9 mouse cellular contexts compared by ENCODE assay signal in the genomic region with DNA sequence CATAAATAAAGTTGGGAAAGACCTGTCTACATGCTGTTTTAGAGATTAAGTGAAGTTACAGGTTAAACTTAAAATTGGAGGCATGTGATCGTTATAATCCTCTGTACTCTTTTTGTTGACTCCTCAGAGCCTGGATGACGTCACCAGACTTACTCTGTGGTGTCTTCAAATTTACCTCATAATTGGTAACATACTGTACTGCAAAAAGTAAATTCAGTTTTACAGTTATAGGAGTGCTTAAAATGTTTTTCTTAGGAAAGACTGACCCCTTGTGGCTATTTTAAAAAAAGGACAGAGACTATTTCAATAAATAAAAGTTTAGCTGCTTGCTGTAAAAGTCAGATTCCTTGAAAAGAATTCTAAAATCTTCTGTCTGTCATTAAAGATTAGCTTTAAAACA. TPM values are rescaled to one million over a fixed set of nuclear protein-coding genes. Genes with fewer than 3 reads are reported as not detected.
DNase-seq lines count a peak whose midpoint lies in the region; ATAC-seq and TF ChIP-seq lines count a peak whose summit lies in the region.
"Had no signal": no experiment of that assay in that cellular context is flagged by ENCODE, and none has a peak within 500 bp of the region (broad histone marks: within the 10 kb centered on the region; RNA-seq: fewer than 3 reads in every experiment).

No protein-coding gene starts in this region.

- 0 out of 2 replicates have a peak, but pooled peaks cover 7% of the 10 kb centered on the region for H3K36me3 ChIP-seq in midbrain, embryonic 14.5 days (ENCODE audit: control insufficient read depth, insufficient read depth, low read length)
- no peaks in the 10 kb centered on the region for H3K36me3 ChIP-seq in midbrain, embryonic 15.5 days (replicated peaks)
- H3K36me3 ChIP-seq in stomach, postnatal 0 days (ENCODE audit: control insufficient read depth, insufficient read depth, low read length): no peaks in the 10 kb centered on the region
- H3K36me3 ChIP-seq in kidney, embryonic 15.5 days: peaks cover 9% of the 10 kb centered on the region; the same call in 1 of the 2 replicates
- H3K36me3 ChIP-seq: neural tube, embryonic 12.5 days had no signal

- ATAC-seq in midbrain, embryonic 14.5 days (ENCODE audit: low FRiP score, low TSS enrichment): no peak
- ATAC-seq in midbrain, embryonic 15.5 days (replicated peaks): no peak
- ATAC-seq in common myeloid progenitor, adult 5-6 weeks (replicated peaks; ENCODE audit: low read depth, poor library complexity, severe bottlenecking): peak; percentile 52; the same call in 1 of the 2 replicates
- no peak for ATAC-seq in stomach, postnatal 0 days (ENCODE audit: low FRiP score, low TSS enrichment)
- ATAC-seq in kidney, embryonic 15.5 days (replicated peaks; ENCODE audit: low FRiP score): no peak

- H3K4me1 ChIP-seq in midbrain, embryonic 14.5 days (ENCODE audit: control insufficient read depth, insufficient read depth, low read length): no peaks in the 10 kb centered on the region
- no peaks in the 10 kb centered on the region for H3K4me1 ChIP-seq in midbrain, embryonic 15.5 days
- H3K4me1 ChIP-seq in stomach, postnatal 0 days (replicated peaks; ENCODE audit: control insufficient read depth, insufficient read depth): no peaks in the 10 kb centered on the region
- H3K4me1 ChIP-seq in kidney, embryonic 15.5 days: peaks cover 2% of the 10 kb centered on the region
- H3K4me1 ChIP-seq: neural tube, embryonic 12.5 days had no signal

- no peak for TF ChIP-seq EP300 in stomach, postnatal 0 days (optimal IDR thresholded peaks at IDR 0.05)

- H3K4me3 ChIP-seq in gastrocnemius, adult 2 months: no peak overlapping the region
- H3K4me3 ChIP-seq in midbrain, embryonic 14.5 days (replicated peaks; ENCODE audit: low read depth, low read length): no peak overlapping the region
- no peak overlapping the region for H3K4me3 ChIP-seq in midbrain, embryonic 15.5 days
- no peak overlapping the region for H3K4me3 ChIP-seq in stomach, postnatal 0 days (ENCODE audit: low read depth, low read length)
- no peak overlapping the region for H3K4me3 ChIP-seq in kidney, embryonic 15.5 days (replicated peaks)
- H3K4me3 ChIP-seq: neural tube, embryonic 12.5 days had no signal

- H3K27ac ChIP-seq in gastrocnemius, adult 2 months: no peak overlapping the region
- no peak overlapping the region for H3K27ac ChIP-seq in midbrain, embryonic 14.5 days (replicated peaks; ENCODE audit: low read depth, low read length)
- H3K27ac ChIP-seq in midbrain, embryonic 15.5 days: no peak overlapping the region
- no peak overlapping the region for H3K27ac ChIP-seq in stomach, postnatal 0 days (replicated peaks)
- no peak overlapping the region for H3K27ac ChIP-seq in kidney, embryonic 15.5 days
- H3K27ac ChIP-seq: neural tube, embryonic 12.5 days had no signal

- 75% methylated on average over 2 of the region's 2 CpGs for WGBS in midbrain, embryonic 14.5 days
- 72% methylated on average over 2 of the region's 2 CpGs for WGBS in midbrain, embryonic 15.5 days
- 31% methylated on average over 2 of the region's 2 CpGs for WGBS in stomach, postnatal 0 days
- WGBS in kidney, embryonic 15.5 days: 49% methylated on average over 2 of the region's 2 CpGs

- TF ChIP-seq CTCF in gastrocnemius, adult 2 months (IDR thresholded peaks at IDR 0.05): peak; percentile 77
- peak; percentile 72 for TF ChIP-seq CTCF in stomach, postnatal 0 days (IDR thresholded peaks at IDR 0.05; ENCODE audit: low read depth)

- H3K4me2 ChIP-seq in midbrain, embryonic 14.5 days (ENCODE audit: low read length): no peak overlapping the region
- no peak overlapping the region for H3K4me2 ChIP-seq in midbrain, embryonic 15.5 days
- no peak overlapping the region for H3K4me2 ChIP-seq in stomach, postnatal 0 days (replicated peaks; ENCODE audit: low read depth)
- no peak overlapping the region for H3K4me2 ChIP-seq in kidney, embryonic 15.5 days
- H3K4me2 ChIP-seq: neural tube, embryonic 12.5 days had no signal

- no peaks in the 10 kb centered on the region for H3K27me3 ChIP-seq in midbrain, embryonic 14.5 days (ENCODE audit: control insufficient read depth, insufficient read depth, low read length)
- H3K27me3 ChIP-seq in midbrain, embryonic 15.5 days (replicated peaks): no peaks in the 10 kb centered on the region
- H3K27me3 ChIP-seq in stomach, postnatal 0 days (ENCODE audit: control insufficient read depth, insufficient read depth, low read length): no peaks in the 10 kb centered on the region
- H3K27me3 ChIP-seq in kidney, embryonic 15.5 days: no peaks in the 10 kb centered on the region
- H3K27me3 ChIP-seq: neural tube, embryonic 12.5 days had no signal

- no peaks in the 10 kb centered on the region for H3K9me3 ChIP-seq in midbrain, embryonic 14.5 days (ENCODE audit: control insufficient read depth, low read length)
- H3K9me3 ChIP-seq in midbrain, embryonic 15.5 days: no peaks in the 10 kb centered on the region
- H3K9me3 ChIP-seq in stomach, postnatal 0 days (ENCODE audit: control insufficient read depth, low read length): no peaks in the 10 kb centered on the region
- H3K9me3 ChIP-seq in kidney, embryonic 15.5 days (replicated peaks): no peaks in the 10 kb centered on the region
- H3K9me3 ChIP-seq: neural tube, embryonic 12.5 days had no signal

- no peak for DNase-seq in gastrocnemius, adult 2 months
- no peak for DNase-seq in gastrocnemius, postnatal 14 days
- peak; percentile 83 for DNase-seq in midbrain, embryonic 14.5 days
- DNase-seq in stomach, postnatal 0 days (ENCODE audit: low spot score): no peak
- no peak for DNase-seq in left cerebral cortex, adult 9 months (ENCODE audit: low spot score in 2 of 2)

- no peak overlapping the region for H3K9ac ChIP-seq in midbrain, embryonic 14.5 days (replicated peaks; ENCODE audit: low read length)
- H3K9ac ChIP-seq in midbrain, embryonic 15.5 days: no peak overlapping the region
- H3K9ac ChIP-seq in stomach, postnatal 0 days (ENCODE audit: low read length): no peak overlapping the region
- H3K9ac ChIP-seq in kidney, embryonic 15.5 days: no peak overlapping the region
- H3K9ac ChIP-seq: neural tube, embryonic 12.5 days had no signal

- intact Hi-C loops in gastrocnemius, adult 2 months (cut with DNase I): loop anchor here (2.0 to 5.0 kb wide), 3 partner anchors 160 to 481 kb away; no protein-coding TSS in a partner anchor
- intact Hi-C loops in gastrocnemius, postnatal 14 days (cut with DNase I; ENCODE audit: low total_unique reads): loop anchor here (5.0 to 10.0 kb wide), 2 partner anchors 158 to 241 kb away; no protein-coding TSS in a partner anchor

RNA-seq across cellular contexts. Expression of gene Atrnl1, which starts 32.1 kb away (rescaled TPM):
- total RNA-seq in gastrocnemius, adult 2 months (2021): 1 to 10 TPM; 7.1 to 8.0 TPM
- total RNA-seq in gastrocnemius, postnatal 14 days (2021): 10 to 100 TPM; 10.4 to 10.9 TPM
- 10.4 and 11.6 TPM in 2 replicates for polyA plus RNA-seq in midbrain, embryonic 14.5 days (2014; fragmentation: Nextera tagmentation; extraction: Ambion mirVana)
- polyA plus RNA-seq in midbrain, embryonic 15.5 days (2015; fragmentation: Nextera tagmentation; extraction: Ambion mirVana): 9.4 and 9.8 TPM in 2 replicates
- total RNA-seq in common myeloid progenitor, adult 5-6 weeks (2017): 4.9 and 6.6 TPM in 2 replicates
- polyA plus RNA-seq in stomach, postnatal 0 days (2015; fragmentation: Nextera tagmentation; extraction: Ambion mirVana): 3.9 and 4.2 TPM in 2 replicates
- polyA plus RNA-seq in kidney, embryonic 15.5 days (2015; fragmentation: Nextera tagmentation; extraction: Ambion mirVana): 9.2 and 9.7 TPM in 2 replicates
